In genomic region chr13:57146708-57147107, GRCm38 (mm10) we compare ENCODE assay signal across 15 mouse cellular contexts.
DNase-seq lines count a peak whose midpoint lies in the region; ATAC-seq and TF ChIP-seq lines count a peak whose summit lies in the region.
"Had no signal": no experiment of that assay in that cellular context is flagged by ENCODE, and none has a peak within 500 bp of the region (broad histone marks: within the 10 kb centered on the region; RNA-seq: fewer than 3 reads in every experiment).

No protein-coding gene starts in this region.

- 0 out of 2 replicates have a peak, but pooled peaks have one; percentile 2 for TF ChIP-seq CTCF in hindbrain, postnatal 0 days (IDR thresholded peaks at IDR 0.05; ENCODE audit: low read depth)
- TF ChIP-seq CTCF in brain, embryonic 14.5 days (IDR thresholded peaks at IDR 0.05; ENCODE audit: borderline replicate concordance, extremely low read depth, insufficient read depth, insufficient read length), result no peak

- H3K9ac ChIP-seq in forebrain, embryonic 14.5 days (ENCODE audit: low read length), result no peak overlapping the region
- no peak overlapping the region for H3K9ac ChIP-seq in forebrain, embryonic 11.5 days (ENCODE audit: low read length)
- no peak overlapping the region for H3K9ac ChIP-seq in hindbrain, postnatal 0 days (replicated peaks; ENCODE audit: low read length)
- no peak overlapping the region for H3K9ac ChIP-seq in hindbrain, embryonic 13.5 days
- H3K9ac ChIP-seq: embryonic facial prominence, embryonic 13.5 days; heart, embryonic 12.5 days had no signal

- no peak for TF ChIP-seq POLR2A in brain, embryonic 14.5 days (IDR thresholded peaks at IDR 0.05; ENCODE audit: borderline replicate concordance, extremely low read depth, insufficient read depth, insufficient read length, poor library complexity, severe bottlenecking)

- no peak overlapping the region for H3K27ac ChIP-seq in forebrain, embryonic 14.5 days (ENCODE audit: low read depth, low read length)
- no peak overlapping the region for H3K27ac ChIP-seq in forebrain, embryonic 11.5 days (ENCODE audit: low read depth, low read length)
- no peak overlapping the region for H3K27ac ChIP-seq in hindbrain, postnatal 0 days
- H3K27ac ChIP-seq in hindbrain, embryonic 13.5 days, result no peak overlapping the region
- H3K27ac ChIP-seq in limb, embryonic 10.5 days, result peak overlapping the region; percentile 33; the same call in 1 of the 2 replicates
- H3K27ac ChIP-seq: embryonic facial prominence, embryonic 13.5 days had no signal

- peak; percentile 56 for DNase-seq in forebrain, embryonic 14.5 days (ENCODE audit: low spot score)
- no peak for DNase-seq in forebrain, embryonic 11.5 days (ENCODE audit: low spot score)
- no peak for DNase-seq in hindbrain, postnatal 0 days (ENCODE audit: low spot score)
- DNase-seq in brain, embryonic 14.5 days (ENCODE audit: low read depth), result peak; percentile 75
- DNase-seq in limb, embryonic 10.5 days (ENCODE audit: low spot score), result no peak
- no peak for DNase-seq in layer of hippocampus, adult 8-10 months (ENCODE audit: low spot score in 2 of 2)
- no peak for DNase-seq in ovary, postnatal 10 days (ENCODE audit: low spot score)
- DNase-seq: adrenal gland, adult 2 months; cerebellum, adult 8-10 months; cerebellum, postnatal 25 days; gastrocnemius, postnatal 14 days had no signal

- WGBS in forebrain, embryonic 14.5 days, result 12% methylated on average over 4 of the region's 4 CpGs
- whole genome bisulfite sequencing in forebrain, embryonic 11.5 days, result 33% methylated on average over 4 of the region's 4 CpGs
- WGBS in hindbrain, postnatal 0 days, result 30% methylated on average over 4 of the region's 4 CpGs
- 51% methylated on average over 4 of the region's 4 CpGs for WGBS in hindbrain, embryonic 13.5 days
- WGBS in limb, embryonic 10.5 days, result 57% methylated on average over 4 of the region's 4 CpGs

- H3K4me3 ChIP-seq in forebrain, embryonic 14.5 days (ENCODE audit: low read depth, low read length), result no peak overlapping the region
- no peak overlapping the region for H3K4me3 ChIP-seq in forebrain, embryonic 11.5 days (ENCODE audit: low read depth, low read length)
- H3K4me3 ChIP-seq in hindbrain, postnatal 0 days (ENCODE audit: low read length), result no peak overlapping the region
- H3K4me3 ChIP-seq in hindbrain, embryonic 13.5 days, result no peak overlapping the region
- H3K4me3 ChIP-seq in limb, embryonic 10.5 days, result no peak overlapping the region
- H3K4me3 ChIP-seq: embryonic facial prominence, embryonic 13.5 days; heart, embryonic 12.5 days had no signal

- no peak for ATAC-seq in forebrain, embryonic 14.5 days
- no peak for ATAC-seq in forebrain, embryonic 11.5 days (replicated peaks; ENCODE audit: low FRiP score)
- no peak for ATAC-seq in hindbrain, postnatal 0 days
- no peak for ATAC-seq in hindbrain, embryonic 13.5 days (ENCODE audit: low FRiP score)
- ATAC-seq: intestine, embryonic 16.5 days had no signal

- H3K27me3 ChIP-seq in forebrain, embryonic 14.5 days (replicated peaks; ENCODE audit: control insufficient read depth, insufficient read depth, low read length), result no peaks in the 10 kb centered on the region
- no peaks in the 10 kb centered on the region for H3K27me3 ChIP-seq in forebrain, embryonic 11.5 days (ENCODE audit: control insufficient read depth, insufficient read depth, low read length)
- H3K27me3 ChIP-seq in hindbrain, postnatal 0 days (ENCODE audit: insufficient read depth, low read length), result no peaks in the 10 kb centered on the region
- H3K27me3 ChIP-seq in hindbrain, embryonic 13.5 days, result no peaks in the 10 kb centered on the region
- no peaks in the 10 kb centered on the region for H3K27me3 ChIP-seq in limb, embryonic 10.5 days (ENCODE audit: low read depth, poor library complexity, severe bottlenecking)
- H3K27me3 ChIP-seq: embryonic facial prominence, embryonic 13.5 days; heart, embryonic 12.5 days had no signal

- H3K4me1 ChIP-seq in forebrain, embryonic 14.5 days (ENCODE audit: control insufficient read depth, insufficient read depth, low read length), result peaks cover 12% of the 10 kb centered on the region
- H3K4me1 ChIP-seq in forebrain, embryonic 11.5 days (replicated peaks; ENCODE audit: control insufficient read depth, insufficient read depth, low read length), result no peaks in the 10 kb centered on the region; the same call in 1 of the 2 replicates
- H3K4me1 ChIP-seq in hindbrain, postnatal 0 days (ENCODE audit: insufficient read depth, low read length), result peaks cover 13% of the 10 kb centered on the region
- H3K4me1 ChIP-seq in hindbrain, embryonic 13.5 days (replicated peaks), result peaks cover 21% of the 10 kb centered on the region
- H3K4me1 ChIP-seq in limb, embryonic 10.5 days, result peaks cover 28% of the 10 kb centered on the region

- no peak overlapping the region for H3K4me2 ChIP-seq in forebrain, embryonic 14.5 days (ENCODE audit: low read length)
- H3K4me2 ChIP-seq in forebrain, embryonic 11.5 days (ENCODE audit: low read depth, low read length, severe bottlenecking), result no peak overlapping the region
- H3K4me2 ChIP-seq in hindbrain, postnatal 0 days (ENCODE audit: low read depth, low read length), result no peak overlapping the region
- H3K4me2 ChIP-seq in hindbrain, embryonic 13.5 days, result no peak overlapping the region
- H3K4me2 ChIP-seq: embryonic facial prominence, embryonic 13.5 days; heart, embryonic 12.5 days had no signal

- H3K9me3 ChIP-seq in forebrain, embryonic 14.5 days (replicated peaks; ENCODE audit: control insufficient read depth, low read length), result no peaks in the 10 kb centered on the region
- H3K9me3 ChIP-seq in forebrain, embryonic 11.5 days (ENCODE audit: control insufficient read depth, low read length), result no peaks in the 10 kb centered on the region
- H3K9me3 ChIP-seq in hindbrain, postnatal 0 days (ENCODE audit: low read length), result no peaks in the 10 kb centered on the region
- no peaks in the 10 kb centered on the region for H3K9me3 ChIP-seq in hindbrain, embryonic 13.5 days
- H3K9me3 ChIP-seq in limb, embryonic 10.5 days (replicated peaks), result no peaks in the 10 kb centered on the region
- H3K9me3 ChIP-seq: embryonic facial prominence, embryonic 13.5 days; heart, embryonic 12.5 days had no signal

- no peaks in the 10 kb centered on the region for H3K36me3 ChIP-seq in forebrain, embryonic 14.5 days (ENCODE audit: control insufficient read depth, insufficient read depth, low read length)
- no peaks in the 10 kb centered on the region for H3K36me3 ChIP-seq in forebrain, embryonic 11.5 days (ENCODE audit: control insufficient read depth, insufficient read depth, low read length)
- H3K36me3 ChIP-seq in hindbrain, postnatal 0 days (ENCODE audit: insufficient read depth, low read length), result no peaks in the 10 kb centered on the region
- no peaks in the 10 kb centered on the region for H3K36me3 ChIP-seq in hindbrain, embryonic 13.5 days
- no peaks in the 10 kb centered on the region for H3K36me3 ChIP-seq in limb, embryonic 10.5 days
- H3K36me3 ChIP-seq: embryonic facial prominence, embryonic 13.5 days; heart, embryonic 12.5 days had no signal

Comparison
In these comparisons a context has a peak if more than half of its experiments do, and no peak if none do; other contexts are left out.
1. DNase-seq: peak in forebrain, embryonic 14.5 days (single experiment) and brain, embryonic 14.5 days (single experiment); none in forebrain, embryonic 11.5 days (single experiment), hindbrain, postnatal 0 days (single experiment), limb, embryonic 10.5 days (single experiment), layer of hippocampus, adult 8-10 months (0 of 2) and ovary, postnatal 10 days (single experiment).